Mouse (Mus musculus) urinary bladder, adult 2 months (tissue): Measurements from ENCODE around the gene Pllp. TPM values are rescaled to one million over a fixed set of nuclear protein-coding genes. Genes with fewer than 3 reads are reported as not detected.

Experiments
- DNase-seq: peaks from one replicate; pipeline ENCODE4 v3.0.0; 2022; ENCODE audit warnings: low spot score
- polyA plus RNA-seq: library from polyadenylated mRNA; depleted of rRNA; stranded (reverse); fragments of >200 nt; gene quantifications from 2 replicates; pipeline ENCODE4 v1.2.3, GENCODE M21; 2012; rRNA removed

The Pllp gene
- polyA plus RNA-seq, 1 experiment: 99.3 TPM

- DNase-seq: no peak
Measured at GRCm38 (mm10) chr8:94649496-94649895, 46.6 kb downstream of the Pllp start.

- no peak for DNase-seq
Measured at GRCm38 (mm10) chr8:94646165-94646564, 49.9 kb downstream of the Pllp start.

GRCm38 (mm10) chr8:94645202-94645601 lies 50.9 kb downstream of the Pllp start:
- no peak for DNase-seq

GRCm38 (mm10) chr8:94641938-94642337 lies 54.1 kb downstream of the Pllp start:
- DNase-seq: no peak

- no peak for DNase-seq
Measured at GRCm38 (mm10) chr8:94641183-94641582, 54.9 kb downstream of the Pllp start.

GRCm38 (mm10) chr8:94634211-94634610 lies 61.9 kb downstream of the Pllp start:
- no peak for DNase-seq

GRCm38 (mm10) chr8:94633564-94634194 lies 62.4 kb downstream of the Pllp start:
- DNase-seq: no peak

Other genes with a start within 250 kb of the Pllp start
- gene Cpne2, start 163.3 kb downstream of the Pllp start, polyA plus RNA-seq: 27.6 and 31.4 TPM in 2 replicates
- 11.4 and 12.5 TPM in 2 replicates for gene Rspry1, start 94.3 kb downstream of the Pllp start, polyA plus RNA-seq
- 42.8 and 48.5 TPM in 2 replicates for gene Fam192a, start 94.3 kb downstream of the Pllp start, polyA plus RNA-seq
- gene Arl2bp, start 29.7 kb downstream of the Pllp start, polyA plus RNA-seq: 113 and 116 TPM in 2 replicates
- gene Ccl22, start 49.3 kb upstream of the Pllp start, polyA plus RNA-seq: 1.6 and 2.3 TPM in 2 replicates
- gene Cx3cl1, start 75.7 kb upstream of the Pllp start, polyA plus RNA-seq: 20.6 and 27.3 TPM in 2 replicates
- gene Ccl17, start 114.2 kb upstream of the Pllp start, polyA plus RNA-seq: 2.3 and 4.0 TPM in 2 replicates
- 62.3 and 72.1 TPM in 2 replicates for gene Coq9, start 142.0 kb upstream of the Pllp start, polyA plus RNA-seq
- gene Ciapin1, start 142.1 kb upstream of the Pllp start, polyA plus RNA-seq: 22.0 and 27.7 TPM in 2 replicates
- 89.5 and 99.2 TPM in 2 replicates for gene Polr2c, start 161.2 kb upstream of the Pllp start, polyA plus RNA-seq
- gene Dok4, start 180.1 kb upstream of the Pllp start, polyA plus RNA-seq: 12.4 and 13.6 TPM in 2 replicates
- 36.5 and 36.8 TPM in 2 replicates for gene Ccdc102a, start 221.8 kb upstream of the Pllp start, polyA plus RNA-seq
- 1.4 TPM in 2 replicates for gene Adgrg5, start 227.4 kb upstream of the Pllp start, polyA plus RNA-seq